Mouse (Mus musculus): ENCODE measurements around the gene Igfl3. TPM values are rescaled to one million over a fixed set of nuclear protein-coding genes. Genes with fewer than 3 reads are reported as not detected.

Igfl3 gene
- polyA plus RNA-seq (2017; shearing (Covaris generic)) = not detected

DNA sequence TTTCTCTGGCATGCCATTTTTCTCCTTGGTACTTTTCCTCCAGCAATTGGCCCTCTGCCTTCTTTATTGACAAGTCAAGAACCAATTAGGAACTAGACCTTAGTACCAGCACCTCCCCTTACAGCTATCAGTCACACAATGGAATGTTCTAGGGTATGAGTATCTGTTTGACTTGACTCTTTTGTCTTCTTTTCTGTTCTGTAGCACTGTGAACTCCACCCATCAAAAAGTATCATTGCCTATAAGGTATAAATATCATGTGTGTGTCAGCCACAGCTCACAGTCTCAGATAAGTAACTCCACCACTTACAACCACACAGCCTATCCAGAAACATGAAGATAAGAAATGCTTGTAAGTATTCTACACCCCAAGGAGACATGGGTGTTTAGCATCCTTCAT, at the start of gene Igfl3:
TSS of gene Igfl3 (plus strand) at position 301 of the 400 bp plus-strand sequence.

Other genes starting within 250 kb of the Igfl3 start
- gene Ceacam11, start 204.4 kb upstream of the Igfl3 start, polyA plus RNA-seq (2017; shearing (Covaris generic)) = not detected
- gene Ceacam13, start 166.6 kb upstream of the Igfl3 start, polyA plus RNA-seq (2017; shearing (Covaris generic)) = not detected
- not detected for gene Ceacam12, start 110.6 kb upstream of the Igfl3 start, polyA plus RNA-seq (2017; shearing (Covaris generic))
- not detected for gene Mill1, start 68.9 kb downstream of the Igfl3 start, polyA plus RNA-seq (2017; shearing (Covaris generic))
- gene Psg18, start 178.5 kb downstream of the Igfl3 start, polyA plus RNA-seq (2017; shearing (Covaris generic)) = not detected